Mouse (Mus musculus): ENCODE data around the gene Soat1.

DNA sequence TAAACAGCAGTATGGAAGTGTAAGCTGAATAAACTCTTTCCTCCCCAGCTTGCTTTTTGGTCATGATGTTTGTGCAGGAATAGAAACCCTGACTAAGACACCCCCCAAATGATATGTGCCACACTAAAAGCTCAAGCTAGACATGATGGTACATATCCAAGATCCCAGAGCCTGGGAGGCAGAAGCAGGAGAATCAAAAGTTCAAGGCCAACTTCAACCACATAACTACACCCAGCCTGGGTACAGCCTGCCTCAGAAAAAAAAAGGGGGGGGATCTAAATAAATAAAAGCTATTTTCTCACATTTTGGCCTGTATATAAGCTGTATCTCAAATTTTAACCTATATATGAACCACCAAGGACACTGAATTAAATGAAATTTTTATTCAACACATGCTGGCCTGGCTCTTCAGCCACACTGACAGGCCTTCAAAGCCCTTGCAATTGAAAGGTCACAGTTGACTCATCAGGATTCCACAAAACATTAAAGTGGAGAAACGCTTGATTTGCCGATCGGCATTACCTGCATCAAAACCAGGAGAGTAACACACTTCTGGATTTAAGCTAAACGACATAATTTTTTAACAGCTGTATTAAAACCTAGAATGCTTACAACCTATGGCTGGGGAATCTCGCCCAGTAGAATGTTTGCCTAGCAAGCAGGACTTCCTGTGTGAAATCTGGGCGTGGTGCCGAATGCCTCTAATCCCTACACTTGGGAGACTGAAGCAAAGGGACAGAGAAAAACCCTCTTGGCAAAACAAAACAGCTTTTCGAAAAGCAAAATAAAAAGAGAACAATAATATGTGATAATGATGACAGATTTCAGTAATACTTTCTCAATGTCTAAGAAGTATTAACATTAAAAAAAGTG, 9.9 kb downstream of the Soat1 start:
- TF ChIP-seq POLR2A (IDR thresholded peaks at IDR 0.05; ENCODE audit: low read depth, low read length) (no peak), CTCF (IDR thresholded peaks at IDR 0.05; ENCODE audit: extremely low read depth, insufficient read depth, insufficient read length, insufficient replicate concordance) (no peak)

Measured in spleen, adult 2 months (tissue).